Mouse (Mus musculus) retina, postnatal 1 day (tissue): ENCODE data around the gene Rflna.
A peak's percentile ranks its signal among the peaks of the same experiment; 100 is the strongest.

Source experiments
- DNase-seq: peaks from one replicate; pipeline ENCODE4 v3.0.0-alpha.2; 2012

The Rflna gene

DNA sequence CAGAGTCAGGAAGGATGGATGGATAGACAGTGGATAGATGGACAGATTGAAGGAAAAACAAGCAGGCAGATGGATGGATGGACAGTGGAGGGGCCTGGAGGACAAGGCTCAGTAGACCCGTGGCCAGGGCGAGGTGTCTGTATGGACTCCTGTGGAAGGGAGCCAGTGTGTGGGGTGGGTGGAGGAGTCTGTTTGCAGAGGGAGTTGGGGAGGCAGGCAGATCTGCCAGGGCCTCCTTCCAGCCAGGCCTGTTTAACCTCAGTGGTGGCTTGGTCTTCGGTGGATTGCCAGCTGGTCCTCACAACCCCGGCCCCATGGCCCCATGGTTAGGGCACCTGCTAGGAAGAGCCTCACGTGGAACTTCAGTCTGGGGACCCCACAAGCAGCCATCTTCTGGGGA, 3.9 kb downstream of the Rflna start:
- no peak for DNase-seq

DNA sequence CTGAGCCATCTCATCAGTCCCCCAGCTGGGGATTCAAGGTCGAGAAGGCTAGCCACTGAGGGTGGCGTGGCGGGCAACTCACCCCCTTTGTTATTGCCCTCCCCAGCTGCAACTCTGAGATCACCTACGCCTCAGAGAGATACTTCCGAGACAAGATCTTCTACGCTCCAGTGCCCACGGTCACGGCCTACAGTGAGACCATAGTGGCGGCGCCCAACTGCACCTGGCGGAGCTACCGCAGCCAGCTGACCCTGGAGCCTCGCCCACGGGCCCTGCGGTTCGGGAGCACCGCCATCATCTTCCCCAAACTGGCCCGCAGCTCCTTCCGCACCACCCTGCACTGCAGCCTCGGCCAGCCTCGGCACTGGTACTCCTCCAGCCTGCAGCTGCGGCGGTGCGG, 8.1 kb downstream of the Rflna start:
- no peak for DNase-seq

DNA sequence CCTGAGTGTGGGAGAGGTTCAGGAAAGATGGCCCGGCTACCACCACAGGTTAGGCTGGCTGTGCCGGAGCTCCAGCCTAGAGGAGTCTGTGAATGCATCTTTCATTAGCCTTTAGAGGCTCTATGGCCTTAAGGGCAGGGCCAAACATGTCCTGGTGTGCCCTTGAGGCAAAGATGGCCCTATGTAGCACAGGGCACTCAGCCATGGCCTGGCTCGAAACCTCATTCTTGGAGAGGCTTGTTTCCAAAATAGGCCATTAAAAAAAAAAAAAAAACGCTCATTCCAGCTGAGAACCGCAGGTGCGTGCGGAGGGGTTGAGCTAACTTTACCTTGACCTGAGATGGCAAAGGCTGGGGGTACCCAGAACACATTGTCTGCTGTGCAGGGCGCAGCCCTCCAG, 8.6 kb downstream of the Rflna start:
- no peak for DNase-seq

DNA sequence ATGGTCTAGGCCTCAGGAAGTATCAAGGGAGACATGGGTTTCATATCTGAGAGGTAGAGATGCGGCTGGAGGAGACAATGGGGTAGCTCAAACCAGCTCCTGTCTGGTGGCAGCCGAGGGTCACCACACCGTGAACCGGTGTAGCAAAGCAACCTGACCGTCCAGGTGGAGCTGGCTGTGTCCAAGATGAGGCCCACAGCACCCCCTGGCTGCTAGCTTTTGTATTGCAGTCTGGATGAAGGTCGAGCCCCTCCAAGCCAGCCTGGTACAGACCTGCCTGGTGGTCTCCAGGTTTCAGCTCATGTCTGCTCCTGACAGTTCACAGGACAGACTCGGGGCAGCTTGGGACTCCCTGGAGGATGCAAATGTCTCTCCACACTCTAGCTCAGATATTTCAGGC, 11.5 kb downstream of the Rflna start:
- DNase-seq, result peak; percentile 61

DNA sequence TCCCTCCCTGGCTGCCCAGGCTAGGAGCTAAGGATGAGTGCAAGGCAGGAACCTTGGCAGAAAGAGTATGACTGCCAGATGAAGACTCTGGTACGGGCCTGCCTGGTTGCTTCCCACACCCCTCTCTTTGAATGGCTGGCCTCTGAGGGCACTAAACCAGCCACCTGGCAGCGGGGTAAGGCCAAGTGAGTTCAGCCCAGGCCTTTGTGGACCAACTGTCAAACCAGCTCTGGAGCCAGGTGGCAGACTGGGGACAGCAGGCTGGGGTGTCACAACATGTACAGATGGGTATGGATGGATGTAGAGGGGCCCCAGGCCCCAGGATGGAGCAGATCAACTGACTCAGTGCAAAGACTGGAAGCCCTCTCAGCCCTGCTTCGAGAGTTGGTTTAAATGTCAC, 12.0 kb downstream of the Rflna start:
- DNase-seq, result no peak

DNA sequence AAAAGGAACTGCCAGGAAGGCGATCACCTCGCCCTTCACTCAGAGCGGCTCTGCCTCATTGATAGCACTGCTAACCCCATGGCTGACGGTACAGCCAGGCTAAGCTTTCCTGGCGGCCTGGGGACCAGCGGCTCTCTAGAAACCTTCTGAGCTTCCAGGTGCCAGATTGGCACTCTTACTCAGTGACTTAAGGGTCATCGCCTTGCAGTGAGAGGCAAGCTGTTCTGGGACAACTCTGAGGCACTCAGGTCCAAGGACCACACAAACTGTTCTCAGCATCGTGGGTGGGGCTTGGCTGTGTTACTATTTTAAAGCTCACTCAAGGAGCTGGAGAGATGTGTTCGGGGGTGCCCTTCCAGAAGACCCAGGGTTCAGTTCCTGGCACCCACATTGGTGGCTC, 12.6 kb downstream of the Rflna start:
- no peak for DNase-seq

DNA sequence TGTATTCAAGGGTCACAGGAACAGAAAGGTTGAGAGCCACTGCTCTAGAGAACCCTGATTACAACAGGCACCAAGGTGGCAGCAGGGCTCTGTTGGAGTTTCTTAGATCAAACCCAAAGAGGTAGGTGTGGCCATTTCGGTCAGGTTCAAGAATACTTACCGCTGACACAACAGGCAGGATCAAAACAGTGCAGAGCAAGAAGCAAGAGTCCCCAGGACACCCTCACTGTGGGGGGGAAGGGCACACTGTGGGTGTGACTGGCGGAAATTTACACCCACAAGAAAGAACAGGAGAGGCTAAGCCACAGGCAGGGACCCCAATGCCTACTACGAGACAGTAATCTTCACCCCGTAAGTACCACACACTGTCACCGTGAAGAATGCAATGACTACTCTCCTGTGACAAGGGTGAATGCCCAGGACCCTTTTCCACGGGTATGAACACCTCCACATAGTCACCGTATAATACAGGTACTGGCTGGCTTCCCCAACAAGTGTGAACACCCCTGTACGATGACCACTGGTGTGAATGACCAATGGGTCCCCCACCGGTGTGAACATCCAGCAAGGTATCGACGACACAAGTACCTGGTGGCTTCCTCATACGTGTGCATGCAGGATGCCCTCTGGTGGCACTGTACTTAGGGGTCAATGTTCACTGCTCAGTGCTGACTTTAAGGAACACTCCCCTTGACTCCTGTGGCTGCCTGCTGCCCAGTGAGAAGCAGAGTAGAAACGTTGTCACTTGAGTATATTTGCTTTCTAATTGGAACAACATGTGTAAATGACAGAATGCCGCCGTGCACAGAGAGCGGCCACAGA, 13.6 kb downstream of the Rflna start:
- no peak for DNase-seq

DNA sequence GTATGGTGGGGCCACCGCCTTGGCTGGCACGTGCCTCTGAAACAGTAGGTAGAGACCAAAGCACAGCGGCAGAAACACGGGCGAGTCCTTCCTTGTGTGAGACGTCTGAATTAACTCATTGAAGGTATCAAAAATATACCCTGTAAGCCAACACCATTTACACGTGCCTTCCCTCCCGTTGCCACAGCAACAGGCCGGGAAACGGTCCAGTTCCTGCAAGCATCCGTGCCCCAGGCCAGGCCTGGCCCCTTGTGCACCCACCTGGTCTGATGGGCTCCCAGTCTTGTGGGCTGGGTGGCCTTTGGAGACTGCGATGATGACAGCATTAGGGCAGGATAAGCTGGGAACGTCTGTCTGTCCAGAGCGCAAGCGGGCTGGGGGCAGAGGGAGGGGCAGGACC, 14.3 kb downstream of the Rflna start:
- no peak for DNase-seq

DNA sequence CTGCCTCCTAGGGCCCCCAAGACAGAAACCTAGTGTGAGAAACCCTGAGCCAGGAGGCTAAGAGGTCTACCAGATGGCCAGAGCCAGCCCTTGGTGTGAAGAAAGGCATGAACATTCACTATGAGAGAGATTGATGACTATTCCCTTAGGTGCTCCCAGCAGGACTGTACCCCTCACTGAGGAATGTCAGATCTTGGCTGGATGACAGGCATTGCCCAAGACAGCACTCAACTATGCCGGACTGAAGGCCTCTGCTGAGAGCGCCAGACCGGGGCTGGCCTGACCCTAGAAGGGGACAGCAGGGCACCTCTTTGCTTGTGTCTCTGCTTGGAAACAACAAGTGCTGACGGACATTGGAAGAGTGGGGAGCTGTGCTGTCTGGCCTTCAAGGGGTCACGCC, 16.1 kb downstream of the Rflna start:
- no peak for DNase-seq

DNA sequence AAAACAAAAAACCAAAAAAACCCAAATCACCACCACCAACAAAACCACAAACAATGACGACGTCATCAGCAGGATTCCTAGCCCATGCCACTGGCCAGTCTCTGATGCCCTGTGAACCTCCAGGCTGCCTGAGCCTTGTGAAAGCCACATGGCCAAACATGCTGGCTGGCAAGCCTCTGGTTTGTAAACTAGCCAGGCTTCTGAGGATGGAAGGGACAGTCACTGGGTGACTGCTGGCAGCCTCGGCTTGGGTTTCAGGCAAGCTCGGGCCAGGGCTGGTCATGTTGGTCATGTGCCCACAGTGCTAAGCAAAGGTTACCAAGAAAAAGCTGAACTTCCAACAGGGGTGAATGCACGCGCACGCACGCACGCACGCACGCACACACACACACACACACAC, 18.3 kb downstream of the Rflna start:
- DNase-seq, result no peak

DNA sequence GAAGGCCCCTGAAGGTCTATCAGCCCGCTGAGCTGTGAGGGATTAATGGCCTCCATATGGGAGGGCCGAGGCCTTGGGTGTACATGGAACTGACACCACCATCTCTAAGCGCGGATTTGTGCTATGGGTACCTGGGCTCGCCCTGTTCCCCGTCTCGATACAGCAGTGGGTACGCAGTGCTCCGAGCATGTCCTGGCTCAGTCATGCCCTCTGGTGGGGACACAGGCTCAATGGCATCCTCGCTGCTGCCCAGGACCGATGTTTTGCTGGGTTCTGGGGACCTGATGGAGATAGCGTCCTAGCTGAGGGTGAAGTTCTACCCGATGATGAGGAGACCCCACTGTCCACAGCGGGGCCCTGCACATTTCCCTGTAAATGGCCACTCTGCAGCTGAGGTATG, 21.0 kb downstream of the Rflna start:
- peak; percentile 46 for DNase-seq

DNA sequence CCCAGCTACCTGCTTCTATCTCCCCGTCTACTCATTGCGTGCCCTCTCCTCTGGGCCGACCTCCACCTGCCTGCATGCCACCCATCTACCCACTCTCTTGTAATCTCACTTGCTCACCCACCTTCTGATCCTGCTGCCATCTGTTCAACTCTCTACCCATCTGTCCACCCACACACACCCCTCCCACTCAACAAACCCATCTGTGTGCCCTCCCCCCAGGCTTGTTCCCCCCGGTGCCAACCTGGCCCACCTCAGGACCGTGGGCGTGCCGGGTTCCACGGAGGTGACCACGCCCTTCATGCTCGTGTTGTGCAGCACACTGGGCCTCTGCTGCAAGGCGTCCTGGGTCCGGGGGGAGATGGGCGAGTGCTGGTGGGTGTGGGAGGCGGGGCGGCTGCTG, 25.4 kb downstream of the Rflna start:
- no peak for DNase-seq

DNA sequence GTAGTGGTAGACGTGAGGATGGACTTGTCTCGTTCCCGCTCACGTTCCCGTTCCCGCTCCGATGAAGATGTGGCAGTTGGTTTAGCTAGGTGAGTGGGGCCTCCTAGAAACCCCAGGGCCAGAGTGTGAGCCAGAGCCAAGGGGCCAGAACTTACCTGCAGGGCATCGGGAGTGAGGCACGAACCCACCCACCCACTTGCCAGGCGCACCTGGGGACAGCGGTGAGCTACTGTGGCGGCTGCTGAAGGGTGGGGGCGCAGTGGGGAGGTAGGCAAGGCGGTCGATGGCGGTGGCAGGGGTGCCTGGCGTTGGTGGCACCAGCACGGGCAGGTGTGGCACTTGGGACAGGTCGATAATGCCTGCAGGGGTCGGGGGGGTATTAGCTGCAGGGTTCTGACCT, 25.9 kb downstream of the Rflna start:
- no peak for DNase-seq

DNA sequence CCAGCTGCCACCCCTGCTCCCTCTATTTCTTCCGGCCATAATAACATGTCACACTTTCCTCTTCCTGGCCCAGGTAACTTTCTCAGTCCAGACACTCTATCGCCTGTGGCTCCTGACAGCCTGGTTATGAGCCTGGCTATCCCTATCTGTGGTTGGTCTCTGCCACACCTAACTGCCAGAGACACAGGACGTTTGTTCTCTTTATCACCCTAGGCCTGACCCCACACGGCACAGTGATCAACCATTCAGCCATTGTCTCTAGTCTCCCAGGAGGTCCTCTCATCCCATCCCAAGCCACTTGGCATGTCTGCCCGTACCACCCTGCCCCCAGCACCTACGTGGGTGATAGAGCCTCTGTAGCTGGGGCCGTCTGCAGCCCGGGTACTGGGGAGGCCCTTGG, 33.5 kb downstream of the Rflna start:
- DNase-seq, result no peak

DNA sequence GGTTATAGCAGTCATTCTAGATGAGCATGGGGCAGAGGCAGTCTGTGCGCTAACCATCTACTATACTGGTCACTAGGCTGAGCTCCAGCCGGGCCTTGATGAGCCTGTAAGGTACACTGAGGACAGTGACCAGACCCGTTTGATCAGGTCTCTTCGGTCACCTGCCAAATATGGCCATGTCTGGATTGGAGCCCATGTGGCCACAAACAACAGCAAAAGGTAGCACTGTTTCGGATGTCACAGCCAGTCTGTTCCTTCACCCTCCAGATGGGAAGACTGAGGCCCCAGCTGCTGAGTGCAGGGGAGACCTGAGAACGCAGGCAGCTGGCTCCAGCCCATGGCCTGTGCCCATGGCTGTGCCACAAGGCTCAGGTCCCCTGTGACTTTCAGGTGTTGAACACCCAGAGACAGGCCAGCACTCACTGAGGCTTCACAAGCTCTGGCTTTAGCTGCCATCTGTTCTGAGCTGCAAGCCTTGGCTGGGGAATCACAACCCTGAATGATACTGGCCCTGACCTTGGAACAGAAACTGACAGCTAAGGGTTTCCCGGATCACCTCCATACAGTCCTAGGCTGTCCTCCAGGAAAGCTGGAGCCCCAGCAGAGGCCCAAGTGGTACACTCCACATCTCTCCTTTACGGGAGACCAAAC, 36.5 kb downstream of the Rflna start:
- no peak for DNase-seq

DNA sequence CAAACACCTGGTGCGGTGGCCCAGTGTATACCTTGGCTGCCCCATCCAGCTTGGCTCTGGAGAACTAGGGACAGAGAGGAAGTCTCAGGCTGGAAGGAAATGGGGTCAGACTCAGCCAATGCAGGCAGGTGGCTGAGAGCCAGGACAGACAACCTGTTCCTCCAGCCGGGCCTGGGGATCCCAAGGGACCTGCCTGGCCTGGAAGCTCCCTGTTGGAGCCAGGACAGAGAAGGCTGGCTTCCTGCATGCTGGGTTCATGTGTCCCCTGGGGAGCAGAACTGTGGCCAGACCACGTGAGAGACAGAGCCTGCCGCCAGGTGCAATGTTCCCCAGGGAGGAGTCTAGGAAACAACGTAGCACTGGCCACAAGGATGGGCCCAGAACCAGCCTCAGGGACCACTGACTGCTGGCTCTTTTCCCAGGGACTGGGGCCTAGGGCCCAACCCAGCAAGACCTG, 37.1 kb downstream of the Rflna start:
- DNase-seq, result no peak

DNA sequence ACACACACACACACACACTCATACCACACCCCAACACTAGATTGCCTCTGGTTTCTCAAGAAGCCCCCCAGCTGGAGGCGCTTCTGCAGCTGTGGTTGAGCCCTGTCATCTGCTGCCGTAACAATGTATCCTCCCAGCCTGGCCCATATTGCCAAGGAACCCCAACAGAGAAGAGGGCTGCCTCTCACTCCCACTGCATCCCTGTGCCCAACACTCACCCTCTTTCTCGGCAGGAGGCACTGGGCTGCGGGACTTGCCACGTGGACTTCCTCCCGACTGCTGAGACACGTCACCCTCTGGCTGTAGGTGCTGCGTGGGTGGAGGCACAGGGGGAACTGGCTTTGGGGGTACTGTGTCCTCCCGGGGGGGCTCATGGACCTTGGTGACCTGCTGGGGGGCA, 38.6 kb downstream of the Rflna start:
- DNase-seq, result no peak

DNA sequence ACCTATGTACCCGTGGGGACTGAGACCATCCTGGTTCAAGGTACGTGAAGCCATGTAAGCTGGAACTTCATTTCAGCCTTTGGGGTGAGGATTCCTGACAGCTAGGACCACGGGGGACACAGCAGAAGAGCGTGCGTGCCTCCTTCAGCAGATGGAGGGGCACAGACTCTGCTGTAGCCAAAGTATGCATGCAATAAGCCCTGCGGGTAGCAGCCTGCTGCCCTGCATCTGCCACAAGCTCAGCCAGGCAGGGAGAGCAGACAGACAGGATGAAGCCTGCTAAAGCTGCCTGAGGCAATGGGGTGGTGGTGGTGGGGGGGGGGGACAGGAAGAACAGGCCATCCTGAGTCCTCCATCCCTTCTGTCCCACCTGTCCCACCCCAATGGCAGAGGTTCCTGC, 40.4 kb downstream of the Rflna start:
- DNase-seq, result no peak

DNA sequence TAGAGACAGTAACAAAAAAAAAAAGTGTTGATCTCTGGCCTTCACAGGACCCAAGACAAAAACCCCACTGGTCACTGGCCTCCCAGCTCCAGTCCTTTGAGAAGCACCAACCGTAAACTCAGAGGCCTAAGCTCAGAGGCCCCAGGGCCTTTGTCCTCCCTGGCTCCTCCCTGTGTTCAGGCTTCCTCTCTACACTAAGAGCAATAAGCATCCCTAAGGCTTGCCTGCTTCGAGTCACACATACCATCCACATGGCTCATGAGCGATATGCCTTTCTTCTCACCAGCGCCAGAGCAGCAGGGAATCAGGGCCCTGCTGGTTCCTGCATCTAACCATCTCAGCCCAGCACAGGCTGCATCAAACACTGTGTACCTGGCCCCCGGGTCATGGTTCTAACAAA, 42.2 kb downstream of the Rflna start:
- peak; percentile 18 for DNase-seq

DNA sequence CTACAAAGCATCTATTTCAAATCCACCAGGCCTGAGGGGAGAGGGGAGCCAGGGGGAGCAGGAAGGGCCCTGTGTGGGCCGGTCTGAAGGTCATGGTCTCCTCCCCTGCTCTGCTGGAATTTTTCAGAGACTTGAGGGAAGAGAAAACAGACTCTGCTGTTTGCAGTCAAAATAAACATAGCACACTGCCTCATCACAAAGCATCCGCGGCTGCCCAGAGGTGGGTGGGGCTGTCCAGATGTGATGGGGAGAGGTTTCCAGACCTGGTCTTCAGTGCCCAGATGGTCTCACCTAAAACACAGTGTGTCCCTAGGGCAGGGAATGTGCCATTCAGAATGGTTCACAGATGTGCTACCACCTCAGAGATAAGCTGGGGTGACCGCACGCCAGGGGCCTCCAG, 43.4 kb downstream of the Rflna start:
- no peak for DNase-seq

DNA sequence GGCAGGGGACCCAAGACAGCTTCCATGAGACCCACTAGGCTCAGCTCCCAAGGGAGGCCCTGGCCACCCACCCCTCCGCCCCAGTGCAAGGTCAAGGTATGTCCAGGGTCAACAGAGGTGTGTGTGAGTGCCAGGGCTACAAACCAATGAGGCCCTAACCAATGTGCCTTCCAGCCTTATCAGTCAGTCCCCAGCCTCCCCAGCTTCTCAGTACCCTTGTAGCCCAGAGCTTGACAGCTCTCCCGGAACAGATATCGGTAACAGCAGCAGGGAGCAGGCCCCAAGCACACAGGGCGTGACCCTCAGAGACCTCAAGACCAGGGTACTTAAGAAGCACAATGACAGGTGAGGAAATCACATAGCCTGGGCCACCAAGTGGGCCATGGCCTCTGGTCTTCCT, 46.5 kb downstream of the Rflna start:
- no peak for DNase-seq

DNA sequence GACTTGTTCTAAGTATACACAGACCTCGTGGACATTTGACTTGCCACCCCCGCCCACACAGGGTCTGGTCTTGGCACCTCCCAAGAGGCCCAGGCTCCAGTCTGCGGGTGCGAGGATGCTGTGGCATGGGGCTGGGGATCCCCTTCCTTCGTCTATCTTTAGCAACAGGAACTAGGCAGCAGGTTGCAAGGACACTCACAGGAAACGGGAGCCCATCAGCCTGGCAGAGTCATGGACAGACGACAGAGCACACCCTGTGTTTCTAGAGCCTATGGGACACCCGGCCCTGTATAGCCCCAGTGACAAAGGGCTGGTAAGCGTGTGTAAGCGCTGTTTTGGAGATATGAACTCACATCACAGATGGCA, 49.2 kb downstream of the Rflna start:
- DNase-seq, result no peak

DNA sequence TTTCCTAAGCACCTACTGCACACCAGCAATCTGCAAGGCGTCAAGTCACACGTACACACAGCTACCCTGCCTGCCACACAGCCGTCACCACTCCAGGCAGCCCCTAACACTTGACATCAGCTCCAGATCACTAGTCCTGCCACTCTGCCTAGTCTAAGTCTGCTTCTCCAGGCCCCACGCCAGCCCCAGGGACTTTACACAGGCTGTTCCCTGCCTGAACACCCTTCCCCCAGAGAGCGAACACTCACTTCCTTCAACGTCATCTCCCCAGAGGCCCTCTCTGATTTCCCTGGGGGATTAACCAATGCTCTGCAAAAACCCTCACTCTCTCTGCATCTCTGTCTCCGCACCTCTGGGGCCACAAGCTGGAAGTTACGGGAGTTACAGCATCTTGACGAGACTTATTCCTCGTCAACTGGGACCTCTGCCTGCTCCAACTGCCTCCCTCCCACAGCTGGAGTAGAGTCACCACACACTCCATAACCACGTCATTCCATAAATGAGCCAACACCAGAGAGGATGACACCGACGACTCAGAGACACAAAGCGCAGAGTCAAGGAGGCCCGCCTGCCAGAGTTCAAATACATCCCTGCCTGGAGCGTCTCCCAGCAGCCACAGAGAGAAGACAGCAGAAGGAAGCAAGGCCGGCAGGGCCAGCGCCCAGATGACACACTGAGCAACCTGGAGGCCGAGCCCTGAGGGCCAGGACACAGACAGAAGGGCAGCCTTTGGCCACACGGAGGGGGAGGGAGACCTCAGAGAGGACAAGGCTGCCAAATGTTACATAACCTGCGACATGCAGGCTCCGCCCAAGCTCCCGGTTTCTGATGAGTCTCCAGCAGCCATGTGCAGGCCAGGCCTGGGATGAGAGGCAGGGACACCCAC, 49.8 kb downstream of the Rflna start:
- no peak for DNase-seq

DNA sequence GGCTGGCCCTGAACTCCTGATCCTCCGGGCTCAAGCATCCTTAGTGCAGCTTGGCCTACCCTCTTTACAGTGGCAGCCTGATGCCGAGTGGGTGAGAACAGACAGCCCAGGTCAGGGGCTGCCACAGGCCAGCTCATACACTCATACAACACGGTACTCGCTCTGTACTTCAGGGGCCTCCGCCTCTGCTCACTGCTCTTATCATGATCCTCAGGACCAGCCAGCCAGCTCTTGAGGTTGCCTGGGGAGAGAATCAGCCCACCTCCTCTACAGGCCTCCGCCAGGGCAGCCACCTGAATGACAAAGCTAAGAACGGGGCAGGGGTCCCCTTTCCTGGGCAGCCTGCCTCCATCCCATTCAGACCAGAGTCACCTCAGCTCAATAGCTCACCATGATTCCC, 50.6 kb downstream of the Rflna start:
- no peak for DNase-seq
